Mouse (Mus musculus) heart, embryonic 14.5 days (tissue): Measurements from ENCODE around the gene Slc34a1. TPM values are rescaled to one million over a fixed set of nuclear protein-coding genes. Genes with fewer than 3 reads are reported as not detected.

Source experiments
- ATAC-seq: fragments of 200-750 bp; cut with Nextera tagmentation; 2 replicates; pipeline ENCODE4 v1.8.0; 2017; ENCODE audit warnings: low read depth, moderate TSS enrichment; ENCODE audit not compliant: insufficient number of reproducible peaks, insufficient read depth, low FRiP score
- H3K27ac ChIP-seq, 2 experiments: fragments of 200-500 bp in 1 of 2; fragments of 300-500 bp in 1 of 2; sonication (generic) in 1 of 2; replicated peaks in 1 of 2; 2 replicates each; pipeline ENCODE4 v1.5.1; 2012 to 2014; ENCODE audit warnings: low read depth in 2 of 2, low read length in 2 of 2, control low read depth in 1 of 2, mild to moderate bottlenecking in 1 of 2, mixed read lengths in 1 of 2; ENCODE audit not compliant: control insufficient read depth in 1 of 2, insufficient read depth in 1 of 2
- H3K27me3 ChIP-seq: fragments of 300-500 bp; sonication (generic); 2 replicates; pipeline ENCODE4 v1.6.1; 2014; ENCODE audit warnings: mild to moderate bottlenecking, low read length, control low read depth; ENCODE audit not compliant: control insufficient read depth, insufficient read depth
- H3K36me3 ChIP-seq: fragments of 300-500 bp; sonication (generic); 2 replicates; pipeline ENCODE4 v1.6.1; 2014; ENCODE audit warnings: mild to moderate bottlenecking, control low read depth, low read length, mixed read lengths; ENCODE audit not compliant: control insufficient read depth, insufficient read depth
- H3K4me1 ChIP-seq, 2 experiments: fragments of 200-500 bp in 1 of 2; fragments of 300-500 bp in 1 of 2; sonication (generic) in 1 of 2; 2 replicates each; pipeline ENCODE4 v1.6.1; 2012 to 2014; ENCODE audit warnings: low read length in 2 of 2, control low read depth in 1 of 2, mixed read lengths in 1 of 2; ENCODE audit not compliant: control insufficient read depth in 2 of 2, insufficient read depth in 2 of 2
- H3K4me2 ChIP-seq: fragments of 300-500 bp; sonication (generic); 2 replicates; pipeline ENCODE4 v1.6.1; 2014; ENCODE audit warnings: mild to moderate bottlenecking, low read length
- H3K4me3 ChIP-seq, 2 experiments: fragments of 200-500 bp in 1 of 2; fragments of 300-500 bp in 1 of 2; sonication (generic) in 1 of 2; 2 replicates each; pipeline ENCODE4 v1.5.1; 2012 to 2014; ENCODE audit warnings: low read length in 2 of 2, mild to moderate bottlenecking in 2 of 2, control low read depth in 1 of 2, low read depth in 1 of 2, moderate library complexity in 1 of 2; ENCODE audit not compliant: control insufficient read depth in 1 of 2, insufficient read depth in 1 of 2
- H3K9ac ChIP-seq: fragments of 300-500 bp; sonication (generic); 2 replicates; pipeline ENCODE4 v1.6.1; 2014; ENCODE audit warnings: mild to moderate bottlenecking, low read length
- H3K9me3 ChIP-seq: fragments of 300-500 bp; sonication (generic); 2 replicates; pipeline ENCODE4 v1.6.1; 2016; ENCODE audit warnings: low read length, control low read depth; ENCODE audit not compliant: control insufficient read depth
- WGBS: fragments of 180-500 bp; shearing (Covaris S2); extraction: QIAGEN DNeasy Blood & Tissue Kit; methylation state at CpG from one replicate; pipeline ENCODE4 v1.1.7; 2014; 5-methylcytosine and 5-hydroxymethylcytosine counted together
- polyA plus RNA-seq: library from polyadenylated mRNA; unstranded; fragments of >200 nt; fragmentation: Nextera tagmentation; extraction: Ambion mirVana; gene quantifications from 2 replicates; pipeline ENCODE4 v1.2.1, GENCODE M21; 2014

Gene Slc34a1
- polyA plus RNA-seq, 1 experiment from 2014 or later, result not detected

DNA sequence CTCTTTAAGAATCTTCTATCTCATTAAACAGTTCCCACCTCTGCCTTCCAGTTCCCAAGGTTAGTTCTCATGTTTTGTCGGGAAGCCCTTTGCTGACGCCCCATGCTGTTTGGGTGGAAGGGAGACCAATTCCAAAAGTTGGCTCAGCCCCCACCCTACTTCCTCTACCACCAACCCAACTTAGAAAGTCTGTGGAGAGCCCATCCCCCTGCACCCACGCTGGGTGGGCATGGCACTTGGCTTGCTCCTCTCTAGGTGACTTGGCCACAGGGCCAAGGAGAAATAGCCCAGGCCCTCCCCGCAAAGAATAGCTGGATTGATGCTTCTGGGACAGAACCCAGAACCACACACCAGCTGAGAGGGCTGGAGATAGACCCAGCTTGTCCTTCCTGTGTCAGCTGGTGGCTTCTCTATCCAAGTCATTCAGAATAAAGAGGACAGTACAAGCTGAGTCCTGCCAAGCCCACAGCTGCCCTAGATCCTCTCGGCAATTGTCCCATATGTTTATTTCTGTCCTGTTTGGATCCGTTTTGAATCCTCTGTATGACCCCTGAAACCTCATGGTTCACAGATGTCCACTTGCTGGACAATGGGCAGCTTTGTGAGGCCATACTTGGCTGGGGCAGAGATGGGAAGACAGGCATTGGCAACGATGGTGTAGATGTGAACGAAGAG lies 26.8 kb upstream of the Slc34a1 start:
- no peak overlapping the region for H3K9ac ChIP-seq
- peaks cover 0 to 3% of the 10 kb centered on the region in 2 experiments; a peak in 1 of 4 replicates for H3K4me1 ChIP-seq
- H3K9me3 ChIP-seq, result no peaks in the 10 kb centered on the region
- H3K4me3 ChIP-seq, result no peak overlapping the region
- no peak overlapping the region for H3K27ac ChIP-seq
- no peak for ATAC-seq
- no peaks in the 10 kb centered on the region for H3K36me3 ChIP-seq
- H3K27me3 ChIP-seq, result peaks cover 40% of the 10 kb centered on the region
- no peak overlapping the region for H3K4me2 ChIP-seq
- 66% methylated on average over 8 of the region's 8 CpGs for WGBS

DNA sequence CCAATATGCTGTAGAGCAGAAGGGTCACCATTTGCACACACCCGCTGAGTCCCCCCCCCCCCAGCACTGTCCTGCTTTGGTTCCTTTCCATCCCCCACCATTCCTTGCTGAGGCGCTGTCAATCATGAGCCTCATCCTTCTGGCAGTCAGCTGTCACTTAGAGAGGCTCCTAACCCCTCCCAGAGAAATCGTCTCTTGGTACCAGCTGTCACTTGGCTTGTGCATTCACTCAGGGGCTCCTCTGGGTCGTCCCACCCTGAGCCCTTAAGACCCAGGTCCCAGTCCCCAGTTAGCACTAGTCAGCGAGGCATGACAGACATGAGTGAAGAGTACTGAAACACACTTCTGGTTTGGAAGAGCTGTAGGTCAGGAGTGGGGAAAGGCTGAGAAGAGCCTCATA lies 26.2 kb upstream of the Slc34a1 start:
- Histone ChIP-seq H3K4me3 (no peak overlapping the region), H3K9me3 (no peaks in the 10 kb centered on the region), H3K27me3 (peaks cover 40% of the 10 kb centered on the region), H3K9ac (no peak overlapping the region), H3K36me3 (no peaks in the 10 kb centered on the region), H3K27ac (no peak overlapping the region), H3K4me2 (no peak overlapping the region), H3K4me1 (peaks cover 0 to 3% of the 10 kb centered on the region in 2 experiments; a peak in 1 of 4 replicates)
- 44% methylated on average over 4 of the region's 5 CpGs for WGBS
- no peak for ATAC-seq

- Histone ChIP-seq H3K4me1 (peaks cover 0 to 3% of the 10 kb centered on the region in 2 experiments; a peak in 2 of 4 replicates), H3K36me3 (no peaks in the 10 kb centered on the region), H3K9me3 (no peaks in the 10 kb centered on the region), H3K4me3 (no peak overlapping the region), H3K27ac (no peak overlapping the region), H3K27me3 (peaks cover 63% of the 10 kb centered on the region), H3K9ac (no peak overlapping the region), H3K4me2 (no peak overlapping the region)
- WGBS, result 54% methylated on average over 6 of the region's 6 CpGs
- ATAC-seq, result no peak
Observed at GRCm38 (mm10) chr13:55374206-55374924, 23.6 kb upstream of the Slc34a1 start.

DNA sequence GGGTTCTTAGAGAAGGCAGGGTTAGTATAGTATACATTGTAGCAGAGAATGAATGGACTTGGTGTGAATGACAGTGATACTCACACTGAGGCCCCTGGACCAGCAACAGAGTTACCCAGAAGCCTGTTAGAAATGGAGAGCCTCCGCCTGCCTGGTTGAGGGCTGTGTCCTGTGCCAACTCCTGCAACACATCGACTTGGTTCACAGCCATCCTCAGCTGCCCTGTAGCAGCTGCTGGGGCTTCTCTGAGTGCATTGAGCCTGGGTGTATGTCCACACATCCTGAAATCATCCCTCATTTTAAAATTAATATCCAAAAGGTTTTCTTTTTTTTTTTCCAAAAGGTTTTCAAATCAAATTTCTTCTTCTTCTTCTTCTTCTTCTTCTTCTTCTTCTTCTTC lies 22.1 kb upstream of the Slc34a1 start:
- Histone ChIP-seq H3K27ac (no peak overlapping the region), H3K36me3 (no peaks in the 10 kb centered on the region), H3K4me2 (no peak overlapping the region), H3K27me3 (peaks cover 78% of the 10 kb centered on the region), H3K9me3 (no peaks in the 10 kb centered on the region), H3K9ac (no peak overlapping the region), H3K4me3 (no peak overlapping the region), H3K4me1 (no peaks in the 10 kb centered on the region; a peak in 1 of 4 replicates)
- WGBS, result 49% methylated on average over 2 of the region's 2 CpGs
- no peak for ATAC-seq

DNA sequence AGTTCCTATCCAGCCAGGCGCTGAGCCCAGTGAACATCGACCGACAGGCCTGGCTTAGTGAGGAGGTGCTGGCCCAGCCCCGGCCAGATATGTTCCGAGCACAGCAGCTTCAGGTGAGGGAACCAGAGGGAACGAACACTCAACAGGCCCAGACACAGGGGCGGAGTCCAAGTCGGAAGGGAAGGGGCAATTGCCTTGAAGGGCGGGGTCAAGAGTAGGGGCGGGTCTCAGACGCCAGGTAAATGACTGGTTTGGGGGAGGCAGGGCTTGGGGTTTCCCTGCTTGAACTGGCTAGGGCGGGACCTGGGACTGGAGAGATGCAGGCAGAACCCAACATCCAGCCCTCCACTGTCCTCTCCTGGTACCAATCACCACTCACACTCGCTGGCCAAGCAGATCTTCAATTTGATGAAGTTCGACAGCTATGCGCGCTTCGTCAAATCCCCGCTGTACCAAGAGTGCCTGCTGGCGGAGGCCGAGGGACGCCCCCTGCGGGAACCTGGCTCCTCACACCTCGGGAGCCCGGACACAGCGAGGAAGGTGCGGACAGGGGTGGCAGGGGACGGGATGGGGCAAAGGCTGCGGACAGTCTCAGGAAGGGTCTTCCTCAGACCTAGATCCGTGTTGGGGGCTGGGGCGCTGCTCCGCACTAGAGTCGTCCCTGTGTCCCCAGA lies 18.9 kb upstream of the Slc34a1 start:
- no peaks in the 10 kb centered on the region for H3K36me3 ChIP-seq
- WGBS, result 3% methylated on average over 32 of the region's 32 CpGs
- peak overlapping the region; percentile 25; the same call in 1 of the 2 replicates for H3K4me2 ChIP-seq
- H3K4me3 ChIP-seq, result no peak overlapping the region; a peak in 1 of 4 replicates
- no peak for ATAC-seq
- no peak overlapping the region for H3K27ac ChIP-seq
- H3K9me3 ChIP-seq, result no peaks in the 10 kb centered on the region
- H3K9ac ChIP-seq, result no peak overlapping the region
- no peaks in the 10 kb centered on the region; a peak in 1 of 4 replicates for H3K4me1 ChIP-seq
- peaks cover 66% of the 10 kb centered on the region for H3K27me3 ChIP-seq

- no peak for ATAC-seq
- no peaks in the 10 kb centered on the region; a peak in 1 of 4 replicates for H3K4me1 ChIP-seq
- no peak overlapping the region for H3K9ac ChIP-seq
- WGBS, result 72% methylated on average over 4 of the region's 4 CpGs
- H3K9me3 ChIP-seq, result no peaks in the 10 kb centered on the region
- H3K36me3 ChIP-seq, result no peaks in the 10 kb centered on the region
- no peak overlapping the region for H3K4me3 ChIP-seq
- H3K27me3 ChIP-seq, result peaks cover 53% of the 10 kb centered on the region
- no peak overlapping the region for H3K4me2 ChIP-seq
- no peak overlapping the region for H3K27ac ChIP-seq
Observed at GRCm38 (mm10) chr13:55381790-55382189, 16.2 kb upstream of the Slc34a1 start.

GRCm38 (mm10) chr13:55390644-55391043 lies 7.3 kb upstream of the Slc34a1 start:
- Histone ChIP-seq H3K27me3 (0 out of 2 replicates have a peak, but pooled peaks cover 5% of the 10 kb centered on the region), H3K9ac (no peak overlapping the region), H3K4me3 (no peak overlapping the region), H3K4me2 (no peak overlapping the region), H3K36me3 (no peaks in the 10 kb centered on the region), H3K27ac (no peak overlapping the region), H3K4me1 (no peaks in the 10 kb centered on the region), H3K9me3 (no peaks in the 10 kb centered on the region)
- 76% methylated on average over 3 of the region's 3 CpGs for WGBS
- ATAC-seq, result no peak
